Mouse (Mus musculus) limb, embryonic 14.5 days (tissue): ENCODE results near the gene Npas3. TPM values are rescaled to one million over a fixed set of nuclear protein-coding genes. Genes with fewer than 3 reads are reported as not detected.

Experiments used
- ATAC-seq: fragments of 200-750 bp; cut with Nextera tagmentation; 2 replicates; pipeline ENCODE4 v1.8.0; 2017; ENCODE audit warnings: low read depth, moderate number of reproducible peaks, moderate TSS enrichment; ENCODE audit not compliant: low FRiP score
- DNase-seq: peaks from one replicate; pipeline ENCODE4 v3.0.0-alpha.2; 2015; ENCODE audit warnings: low spot score
- H3K27ac ChIP-seq: fragments of 300-500 bp; sonication (generic); replicated peaks from 2 replicates; pipeline ENCODE4 v1.5.1; 2014; ENCODE audit warnings: low read depth, mild to moderate bottlenecking, low read length, moderate library complexity, mixed read lengths
- H3K27me3 ChIP-seq: fragments of 300-500 bp; sonication (generic); 2 replicates; pipeline ENCODE4 v1.6.1; 2014; ENCODE audit warnings: low read length, mixed read lengths; ENCODE audit not compliant: control insufficient read depth, insufficient read depth
- H3K36me3 ChIP-seq: fragments of 300-500 bp; sonication (generic); 2 replicates; pipeline ENCODE4 v1.6.1; 2014; ENCODE audit warnings: mild to moderate bottlenecking, low read length, moderate library complexity, mixed read lengths; ENCODE audit not compliant: control insufficient read depth, insufficient read depth
- H3K4me1 ChIP-seq: fragments of 300-500 bp; sonication (generic); 2 replicates; pipeline ENCODE4 v1.6.1; 2014; ENCODE audit warnings: antibody characterized with exemption, low read length, mixed read lengths; ENCODE audit not compliant: control insufficient read depth, insufficient read depth
- H3K4me2 ChIP-seq: fragments of 300-500 bp; sonication (generic); replicated peaks from 2 replicates; pipeline ENCODE4 v1.6.1; 2014; ENCODE audit warnings: low read depth, mild to moderate bottlenecking, low read length, moderate library complexity; ENCODE audit not compliant: severe bottlenecking
- H3K4me3 ChIP-seq: fragments of 300-500 bp; sonication (generic); replicated peaks from 2 replicates; pipeline ENCODE4 v1.5.1; 2014; ENCODE audit warnings: low read length
- H3K9ac ChIP-seq: fragments of 300-500 bp; sonication (generic); 2 replicates; pipeline ENCODE4 v1.6.1; 2014; ENCODE audit warnings: mild to moderate bottlenecking, low read depth, low read length, moderate library complexity; ENCODE audit not compliant: severe bottlenecking
- H3K9me3 ChIP-seq: fragments of 300-500 bp; sonication (generic); 2 replicates; pipeline ENCODE4 v1.6.1; 2016; ENCODE audit warnings: low read length; ENCODE audit not compliant: control insufficient read depth
- POLR2A ChIP-seq: fragments of 200-500 bp; IDR thresholded peaks from 2 replicates; pipeline ENCODE4 v1.8.0; 2012; ENCODE audit warnings: inconsistent platforms, mild to moderate bottlenecking, moderate library complexity, borderline replicate concordance; ENCODE audit not compliant: insufficient read depth, insufficient read length; ENCODE audit errors: extremely low read depth
- WGBS: fragments of 180-500 bp; shearing (Covaris S2); extraction: QIAGEN DNeasy Blood & Tissue Kit; methylation state at CpG from one replicate; pipeline ENCODE4 v1.1.7; 2014; 5-methylcytosine and 5-hydroxymethylcytosine counted together
- polyA plus RNA-seq, 2 experiments: library from polyadenylated mRNA; depleted of rRNA in 1 of 2; stranded (reverse) in 1 of 2; unstranded in 1 of 2; fragments of >200 nt; fragmentation: Nextera tagmentation in 1 of 2; extraction: Ambion mirVana in 1 of 2; gene quantifications; 2 replicates each; pipeline versions ENCODE4 v1.2.1 to v1.2.3; 2012 to 2014

Npas3 gene
- polyA plus RNA-seq, 2 experiments, result 5.3 to 5.9 TPM

DNA sequence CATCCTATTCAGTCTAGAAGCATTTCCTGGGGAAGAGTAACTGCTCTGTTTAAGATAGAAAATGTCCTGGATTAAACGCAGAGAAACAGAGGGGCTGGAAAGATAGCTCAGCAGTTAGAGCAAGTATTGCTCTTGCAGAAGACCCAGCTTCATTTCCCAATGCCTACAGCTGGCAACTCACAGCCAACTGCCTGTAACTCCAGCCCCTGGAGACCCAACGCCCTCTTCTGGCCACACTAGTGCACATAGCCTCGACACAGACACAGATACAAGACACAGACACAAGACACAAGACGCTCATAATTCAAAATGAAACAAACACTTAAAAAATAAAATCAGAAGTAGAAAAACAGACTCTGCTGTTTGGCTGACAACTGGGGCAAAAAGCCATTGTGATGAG lies 754.0 kb downstream of the Npas3 start:
- Histone ChIP-seq H3K4me2 (no peak overlapping the region), H3K36me3 (no peaks in the 10 kb centered on the region), H3K27me3 (no peaks in the 10 kb centered on the region), H3K4me3 (no peak overlapping the region), H3K4me1 (no peaks in the 10 kb centered on the region), H3K9ac (no peak overlapping the region), H3K27ac (no peak overlapping the region), H3K9me3 (no peaks in the 10 kb centered on the region)
- DNase-seq (no peak), ATAC-seq (no peak)
- no peak for TF ChIP-seq POLR2A
- WGBS, result 67% methylated on average over 4 of the region's 4 CpGs

DNA sequence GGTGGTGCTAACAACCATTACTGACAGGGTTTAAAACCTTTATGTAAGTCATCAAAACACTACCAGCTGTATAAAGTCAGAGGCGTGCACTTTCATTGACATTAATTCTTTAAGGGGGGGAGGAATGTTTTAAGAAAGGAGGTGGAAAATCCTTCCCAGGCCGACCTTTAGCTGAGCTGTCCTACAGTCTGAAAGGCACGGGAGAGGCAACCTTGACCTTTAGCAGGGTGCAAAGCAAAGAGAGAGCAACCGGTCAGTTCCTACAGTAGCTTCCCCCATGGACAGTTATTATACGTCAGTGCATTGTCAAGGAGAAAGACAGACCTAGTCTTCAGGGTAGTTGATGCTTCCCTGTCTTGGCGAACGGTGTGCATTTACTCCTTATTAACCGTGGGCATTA lies 756.1 kb downstream of the Npas3 start:
- TF ChIP-seq POLR2A, result no peak
- 43% methylated on average over 8 of the region's 8 CpGs for WGBS
- H3K4me3 ChIP-seq, result no peak overlapping the region
- H3K27ac ChIP-seq, result no peak overlapping the region
- ATAC-seq (no peak), DNase-seq (no peak)
- no peak overlapping the region for H3K4me2 ChIP-seq
- no peaks in the 10 kb centered on the region for H3K4me1 ChIP-seq
- no peaks in the 10 kb centered on the region for H3K27me3 ChIP-seq
- no peaks in the 10 kb centered on the region for H3K36me3 ChIP-seq
- no peaks in the 10 kb centered on the region for H3K9me3 ChIP-seq
- no peak overlapping the region for H3K9ac ChIP-seq

- Histone ChIP-seq H3K9me3 (no peaks in the 10 kb centered on the region), H3K4me1 (no peaks in the 10 kb centered on the region), H3K27ac (no peak overlapping the region), H3K36me3 (no peaks in the 10 kb centered on the region), H3K27me3 (no peaks in the 10 kb centered on the region), H3K9ac (no peak overlapping the region), H3K4me2 (no peak overlapping the region), H3K4me3 (no peak overlapping the region)
- DNase-seq, result no peak
- TF ChIP-seq POLR2A, result no peak
- WGBS, result 82% methylated on average over 4 of the region's 4 CpGs
- no peak for ATAC-seq
Measured at GRCm38 (mm10) chr12:54005546-54005945, 757.1 kb downstream of the Npas3 start.

- no peaks in the 10 kb centered on the region for H3K4me1 ChIP-seq
- no peaks in the 10 kb centered on the region for H3K36me3 ChIP-seq
- H3K9ac ChIP-seq, result no peak overlapping the region
- no peak overlapping the region for H3K27ac ChIP-seq
- no peak for TF ChIP-seq POLR2A
- H3K4me2 ChIP-seq, result no peak overlapping the region
- ATAC-seq, result no peak
- no peak for DNase-seq
- H3K9me3 ChIP-seq, result no peaks in the 10 kb centered on the region
- no peak overlapping the region for H3K4me3 ChIP-seq
- no peaks in the 10 kb centered on the region for H3K27me3 ChIP-seq
Measured at GRCm38 (mm10) chr12:54015304-54015703, 766.8 kb downstream of the Npas3 start.

- TF ChIP-seq POLR2A, result no peak
- H3K9ac ChIP-seq, result no peak overlapping the region
- 90% methylated on average over 8 of the region's 8 CpGs for WGBS
- H3K4me3 ChIP-seq, result no peak overlapping the region
- no peaks in the 10 kb centered on the region for H3K36me3 ChIP-seq
- H3K27ac ChIP-seq, result no peak overlapping the region
- ATAC-seq (no peak), DNase-seq (no peak)
- no peaks in the 10 kb centered on the region for H3K27me3 ChIP-seq
- H3K4me2 ChIP-seq, result no peak overlapping the region
- H3K9me3 ChIP-seq, result no peaks in the 10 kb centered on the region
- H3K4me1 ChIP-seq, result no peaks in the 10 kb centered on the region
Measured at GRCm38 (mm10) chr12:54017949-54018348, 769.5 kb downstream of the Npas3 start.

- H3K27ac ChIP-seq, result no peak overlapping the region
- ATAC-seq, result no peak
Measured at GRCm38 (mm10) chr12:54019979-54020378, 771.5 kb downstream of the Npas3 start.

More at GRCm38 (mm10) chr12:54019979-54020378, 771.5 kb downstream of the Npas3 start:
- no peaks in the 10 kb centered on the region for H3K4me1 ChIP-seq
- no peak overlapping the region for H3K4me3 ChIP-seq
- no peak overlapping the region for H3K9ac ChIP-seq
- no peaks in the 10 kb centered on the region for H3K36me3 ChIP-seq
- H3K27me3 ChIP-seq, result no peaks in the 10 kb centered on the region
- DNase-seq, result no peak
- WGBS, result 93% methylated on average over 8 of the region's 8 CpGs
- H3K9me3 ChIP-seq, result no peaks in the 10 kb centered on the region
- no peak for TF ChIP-seq POLR2A
- no peak overlapping the region for H3K4me2 ChIP-seq
